Mouse (Mus musculus): ENCODE results near the gene St3gal6.

DNA sequence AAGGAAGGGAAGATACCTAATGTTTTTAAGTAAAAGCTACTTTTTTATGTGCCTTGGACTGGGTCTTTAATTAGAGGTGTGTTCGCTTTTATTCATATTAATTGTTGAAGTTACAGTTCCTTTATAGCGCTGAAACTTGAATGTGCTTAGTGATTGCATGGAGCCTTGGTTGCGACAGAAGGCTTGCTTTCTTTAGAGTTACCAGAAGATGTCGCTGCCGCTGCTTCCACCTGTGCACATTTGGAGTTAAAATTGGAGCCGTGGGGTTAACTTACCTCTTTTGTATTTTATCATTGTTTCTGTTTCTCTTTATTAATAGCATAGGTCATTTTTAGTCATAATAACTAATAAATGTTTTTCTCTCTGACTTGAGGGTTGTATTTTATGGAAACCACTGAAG is 79.3 kb downstream of the St3gal6 start:
- TF ChIP-seq POLR2A (IDR thresholded peaks at IDR 0.05; ENCODE audit: control insufficient read depth, low read depth, low read length) (no peak), CTCF (IDR thresholded peaks at IDR 0.05; ENCODE audit: control insufficient read depth, insufficient read depth, insufficient replicate concordance, low read depth, low read length) (no peak)

Measured in testis, adult 2 months (tissue).